Mouse (Mus musculus) small intestine, adult 2 months (tissue): ENCODE data around the gene Aox4.

Experiments
- CTCF ChIP-seq: fragments of 200-500 bp; IDR thresholded peaks from 2 replicates; pipeline ENCODE4 v1.5.1; 2012; ENCODE audit warnings: low read depth, mild to moderate bottlenecking, control low read depth, inconsistent platforms, low read length, moderate library complexity, mixed read lengths; ENCODE audit not compliant: insufficient replicate concordance, insufficient read length; ENCODE audit errors: extremely low read depth
- POLR2A ChIP-seq: fragments of 200-500 bp; IDR thresholded peaks from 2 replicates; pipeline ENCODE4 v1.6.1; 2012; ENCODE audit warnings: low read depth, mild to moderate bottlenecking, control low read depth, inconsistent platforms, low read length, moderate library complexity

DNA sequence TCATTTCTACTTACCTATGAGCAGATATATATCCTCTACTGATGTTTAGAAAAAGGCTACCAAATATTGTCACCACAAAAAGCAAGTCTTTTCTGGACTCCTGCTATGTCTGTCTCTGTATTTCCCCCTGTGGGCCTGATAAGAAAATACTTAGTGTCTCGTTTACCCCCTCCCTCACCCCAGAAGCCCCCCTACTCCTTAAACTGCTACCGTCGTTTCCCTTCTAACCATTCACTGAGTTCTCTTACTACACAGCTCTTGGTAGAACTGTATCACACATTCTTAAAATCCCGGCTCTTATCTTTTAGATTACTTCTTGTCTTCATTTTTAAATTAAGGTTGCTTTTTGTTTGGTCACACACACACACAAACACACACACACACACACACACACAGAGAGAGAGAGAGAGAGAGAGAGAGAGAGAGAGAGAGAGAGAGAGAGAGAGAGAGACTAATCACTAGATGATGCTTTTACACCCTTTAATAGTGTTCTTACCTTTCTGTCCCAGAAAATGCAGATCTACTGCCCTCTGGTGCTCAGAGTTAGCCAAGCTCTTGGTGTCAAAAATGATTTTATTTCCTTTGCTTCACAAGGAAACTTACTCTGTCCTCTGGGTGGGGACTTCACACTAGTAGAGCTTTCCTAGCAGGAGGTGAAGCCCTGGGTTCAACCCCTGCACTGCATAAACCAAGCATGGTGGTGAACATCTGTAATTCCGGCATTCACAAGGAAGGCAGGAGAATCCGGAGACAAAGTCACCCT lies 60.8 kb downstream of the Aox4 start:
- TF ChIP-seq CTCF (0 out of 2 replicates have a peak, but pooled peaks have one; percentile 15), POLR2A (no peak)
